Mouse (Mus musculus): ENCODE measurements around the gene Fgd6.

Fgd6 gene

GRCm38 (mm10) chr10:94047024-94047423, 11.2 kb downstream of the Fgd6 start:
- no peak for DNase-seq

DNA sequence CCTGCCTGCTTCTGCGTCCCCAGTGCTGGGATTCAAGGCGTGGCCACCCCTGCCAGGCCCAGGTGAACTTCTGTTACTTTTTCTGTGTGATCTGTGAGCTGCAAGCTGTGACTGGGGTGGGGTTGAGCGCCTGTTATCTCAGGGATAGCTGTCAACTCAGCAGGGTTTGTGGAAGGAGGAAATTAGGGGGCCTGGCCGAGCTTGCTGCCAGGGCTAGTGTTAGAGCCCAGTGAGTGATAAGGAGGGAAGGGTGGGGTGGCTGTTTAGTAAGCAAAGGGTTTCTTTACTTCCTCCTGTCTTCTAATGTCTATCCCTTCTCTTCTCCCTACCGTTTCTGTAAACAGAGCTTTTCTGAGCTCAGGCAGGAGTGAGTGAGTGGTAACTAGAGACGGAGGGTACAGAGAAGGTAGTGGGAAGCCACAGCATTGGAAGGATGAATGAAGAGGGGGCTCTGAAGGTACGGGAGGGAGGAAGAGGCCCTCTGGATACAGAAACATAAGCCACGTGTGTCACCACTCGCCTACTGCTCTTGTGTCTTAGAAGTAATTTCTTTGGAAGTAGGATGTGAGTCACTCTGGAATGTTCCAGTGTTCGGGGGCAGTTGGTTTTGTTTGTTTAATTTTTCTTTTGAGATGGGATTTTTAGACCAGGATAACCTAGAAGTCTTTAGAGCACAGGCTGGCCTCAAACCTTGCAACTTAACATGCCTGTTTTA, 12.2 kb downstream of the Fgd6 start:
- DNase-seq: peak in 1 of 2 experiments; percentile 18

DNA sequence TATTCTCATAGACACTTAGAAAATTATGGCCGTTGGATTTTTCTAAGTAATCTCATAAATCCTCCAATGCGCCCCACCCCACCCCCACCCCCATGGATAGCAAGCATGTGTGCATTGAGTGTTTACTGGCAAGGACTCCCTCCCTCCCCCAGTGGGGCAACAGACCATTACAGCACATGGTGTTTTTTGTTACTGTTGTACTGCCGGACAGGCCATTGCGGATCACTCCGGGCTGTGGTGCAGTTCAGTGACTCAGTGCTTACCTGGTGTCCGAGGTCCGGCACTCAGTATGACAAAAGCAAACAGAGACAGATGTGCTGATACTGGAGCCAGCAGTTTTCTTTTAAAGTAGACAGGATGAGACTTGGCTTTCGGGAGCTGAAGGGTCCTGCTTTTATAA, 13.3 kb downstream of the Fgd6 start:
- DNase-seq: peak in 1 of 2 experiments; percentile 17

- DNase-seq: no peak
Observed at GRCm38 (mm10) chr10:94050736-94051135, 14.9 kb downstream of the Fgd6 start.

GRCm38 (mm10) chr10:94056487-94056886, 20.7 kb downstream of the Fgd6 start:
- DNase-seq: no peak

- DNase-seq: no peak
Observed at GRCm38 (mm10) chr10:94059618-94060055, 23.8 kb downstream of the Fgd6 start.

DNA sequence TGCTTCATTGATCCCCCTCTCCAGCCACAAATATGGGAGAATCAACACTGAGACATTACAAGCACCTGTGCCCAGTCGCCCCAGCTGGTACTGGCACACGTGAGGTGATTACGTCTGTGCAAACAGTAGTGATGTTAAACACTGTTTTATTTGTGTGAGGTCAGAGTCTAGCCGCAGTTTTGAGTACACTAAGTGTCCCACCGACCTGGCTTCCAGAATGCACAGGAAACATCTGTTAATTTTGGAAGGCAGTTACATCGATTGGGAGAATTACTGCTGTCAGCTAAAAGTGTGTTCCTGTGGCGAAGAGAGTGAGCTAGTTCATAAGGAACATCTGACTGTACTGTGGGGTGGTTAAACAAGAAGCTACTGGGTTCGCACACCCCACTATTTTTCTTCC, 24.4 kb downstream of the Fgd6 start:
- no peak for DNase-seq

DNA sequence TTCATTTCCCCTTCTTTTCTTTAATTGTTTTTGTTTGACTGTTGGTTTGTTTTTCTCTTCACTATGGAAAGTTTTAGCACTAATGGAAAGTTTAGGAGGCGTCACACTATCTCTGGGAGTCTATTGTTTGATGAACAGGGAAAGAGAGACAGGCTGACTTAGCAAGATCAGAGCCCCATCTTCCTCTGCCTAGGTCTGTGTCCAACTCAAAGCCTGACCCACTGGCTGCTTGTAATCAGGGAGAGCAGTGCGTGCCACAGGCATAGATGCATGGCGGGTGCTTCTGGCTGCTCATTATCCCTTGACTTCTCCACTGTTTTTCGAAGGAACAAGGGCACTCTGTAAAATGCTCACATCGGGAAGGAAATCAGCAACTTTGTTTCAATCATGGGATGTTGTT, 26.6 kb downstream of the Fgd6 start:
- no peak for DNase-seq

- DNase-seq: no peak
Observed at GRCm38 (mm10) chr10:94066896-94067295, 31.1 kb downstream of the Fgd6 start.

- peak; percentile 30 to 31 for DNase-seq
Observed at GRCm38 (mm10) chr10:94068701-94069100, 32.9 kb downstream of the Fgd6 start.

DNA sequence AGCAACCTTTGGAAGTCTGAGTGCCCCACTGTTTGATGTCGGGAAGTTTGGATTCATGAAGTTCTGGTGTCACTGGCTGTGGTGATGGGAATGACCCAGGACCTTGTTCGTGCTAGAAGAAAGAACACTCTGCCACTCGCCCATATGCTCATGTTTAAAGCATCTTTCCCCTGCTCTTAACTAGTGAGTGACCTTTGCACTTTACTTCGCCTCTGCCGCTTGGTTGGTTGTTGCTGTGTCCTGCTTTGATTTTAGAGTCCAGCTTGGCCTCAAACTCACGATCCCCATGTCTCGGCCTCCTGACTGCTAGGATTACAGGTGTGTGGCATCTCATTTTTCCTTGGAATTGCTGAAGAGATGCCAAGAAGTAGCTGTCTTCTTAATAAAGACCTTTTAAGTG, 35.8 kb downstream of the Fgd6 start:
- DNase-seq: no peak

DNA sequence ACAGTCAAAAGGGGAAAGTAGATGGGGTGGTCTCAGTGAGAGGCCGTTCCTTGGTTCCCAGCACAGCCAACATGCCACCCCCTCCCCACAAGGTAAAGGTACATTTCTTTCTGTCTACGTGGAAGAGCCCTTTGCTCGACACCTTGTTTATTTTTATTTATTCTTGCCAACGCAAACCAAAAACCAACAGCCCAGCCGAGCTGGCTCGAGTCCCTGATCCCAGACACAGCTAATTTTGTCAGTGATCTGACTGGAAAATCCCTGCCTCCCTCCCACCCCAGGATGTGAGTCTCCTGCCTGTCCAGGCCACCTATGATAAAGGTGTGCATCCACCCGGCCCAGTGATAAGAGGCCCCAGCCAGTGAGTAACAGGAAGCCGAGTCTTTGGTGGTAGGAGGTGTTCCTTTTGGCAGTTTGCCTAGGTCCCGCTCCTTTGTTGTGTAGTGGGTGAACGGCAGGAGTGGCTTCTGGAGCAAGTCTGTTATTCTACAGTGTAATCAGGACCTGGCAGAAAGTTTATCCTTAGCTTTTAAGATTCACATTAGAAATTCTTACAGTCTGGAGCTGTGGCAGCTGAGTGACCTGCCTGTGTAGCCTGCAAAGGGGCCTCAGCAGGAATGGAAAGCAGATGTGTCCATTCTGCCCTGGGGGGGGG, 36.6 kb downstream of the Fgd6 start:
- DNase-seq: peak; percentile 52 to 63

GRCm38 (mm10) chr10:94072916-94073465, 37.2 kb downstream of the Fgd6 start:
- no peak for DNase-seq

DNA sequence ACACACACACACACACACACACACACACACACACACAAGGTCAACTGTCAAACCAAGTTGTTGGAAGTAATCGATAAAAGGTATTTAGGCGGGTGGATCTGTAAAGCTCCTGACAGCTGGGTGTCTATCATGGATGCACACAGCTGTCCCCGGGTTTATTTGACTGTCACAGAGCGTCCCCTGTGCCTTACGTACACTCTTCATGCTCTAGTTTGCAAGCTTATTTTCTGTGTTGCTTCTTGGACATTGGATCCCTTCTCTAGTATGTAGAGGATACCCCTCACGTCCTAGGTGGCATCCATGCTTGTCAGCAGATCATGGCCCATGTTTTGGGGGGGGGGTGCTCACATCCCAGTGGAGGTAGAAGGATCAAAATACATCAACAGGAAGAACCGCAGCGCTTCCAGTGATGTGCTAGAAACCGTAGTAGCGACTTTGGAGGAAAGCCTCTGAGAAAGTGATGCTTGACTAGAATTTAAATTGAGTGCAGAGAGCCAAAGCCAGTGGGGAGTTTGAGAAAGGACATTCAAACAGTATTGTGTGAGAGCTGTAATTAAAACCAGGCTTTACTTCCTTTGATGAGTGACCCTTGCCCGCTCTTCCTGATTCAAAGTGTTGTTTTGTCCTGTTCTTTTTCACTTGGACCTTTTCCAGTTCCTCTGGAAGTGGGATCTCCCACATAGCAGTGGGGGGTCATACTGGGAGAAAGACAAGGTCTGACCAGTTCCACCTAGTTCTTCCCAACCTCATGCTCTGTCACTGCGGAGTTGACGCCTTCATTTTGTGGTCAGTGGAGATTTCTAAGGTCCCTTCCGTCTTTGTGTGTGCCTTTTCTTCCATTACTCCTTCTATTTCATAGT, 41.4 kb downstream of the Fgd6 start:
- no peak for DNase-seq

DNA sequence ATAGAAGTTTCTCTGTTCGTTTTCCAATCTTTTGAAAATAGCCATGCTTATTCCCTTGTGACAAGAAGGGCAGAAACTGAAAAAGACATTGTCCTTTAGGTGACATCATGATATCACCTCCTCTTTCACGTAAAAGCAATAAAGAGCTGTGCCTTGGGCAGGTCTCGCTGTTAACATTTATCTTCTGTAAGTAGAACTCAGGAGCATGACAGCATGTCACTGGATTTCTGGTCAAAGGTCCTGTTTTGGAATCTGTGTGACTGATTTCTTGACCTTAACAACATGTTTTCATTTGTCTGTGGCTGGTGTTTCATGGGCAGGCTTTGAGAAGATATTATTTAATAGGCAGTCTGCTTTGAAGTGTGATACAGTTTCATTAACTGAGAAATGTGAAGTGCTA, 44.9 kb downstream of the Fgd6 start:
- DNase-seq: no peak

- DNase-seq: no peak
Observed at GRCm38 (mm10) chr10:94082040-94082734, 46.4 kb downstream of the Fgd6 start.

- DNase-seq: no peak
Observed at GRCm38 (mm10) chr10:94086315-94086714, 50.5 kb downstream of the Fgd6 start.

DNA sequence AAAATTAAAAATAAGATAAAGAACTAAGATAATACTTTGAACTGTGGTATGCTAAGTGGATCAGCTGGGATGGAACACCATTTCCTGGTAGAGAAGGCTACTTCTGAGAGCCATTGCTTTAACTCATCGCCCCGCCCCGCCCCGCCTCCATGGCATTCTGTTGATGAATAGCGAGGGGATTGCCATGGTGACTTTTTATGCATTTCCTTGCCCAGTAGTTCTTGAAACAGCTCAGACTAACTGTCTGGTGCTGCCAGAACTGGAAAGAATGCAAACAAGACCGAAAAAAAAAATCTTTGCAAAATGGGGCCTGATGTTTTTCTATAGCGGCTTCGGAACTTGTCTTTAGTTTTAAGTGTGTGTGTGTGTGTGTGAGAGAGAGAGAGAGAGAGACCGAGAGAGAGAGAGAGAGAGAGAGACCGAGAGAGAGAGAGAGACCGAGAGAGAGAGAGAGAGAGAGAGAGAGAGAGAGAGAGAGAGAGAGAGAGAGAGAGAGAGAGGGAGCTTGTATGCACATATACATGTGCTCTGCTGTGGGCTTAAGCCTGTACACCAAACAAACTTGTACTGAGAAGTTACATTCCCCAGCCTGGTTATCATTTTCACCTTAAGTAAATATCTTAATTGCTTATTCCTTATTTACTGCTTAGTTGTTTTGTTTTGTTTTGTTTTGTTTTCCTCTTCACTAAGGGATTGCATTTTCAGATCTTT, 51.7 kb downstream of the Fgd6 start:
- peak; percentile 36 to 50 for DNase-seq

- no peak for DNase-seq
Observed at GRCm38 (mm10) chr10:94090032-94090431, 54.2 kb downstream of the Fgd6 start.

- DNase-seq: no peak
Observed at GRCm38 (mm10) chr10:94093534-94093933, 57.7 kb downstream of the Fgd6 start.

GRCm38 (mm10) chr10:94095743-94096465, 60.1 kb downstream of the Fgd6 start:
- DNase-seq: peak; percentile 11 to 28
